Mouse (Mus musculus): Measurements from ENCODE around the gene Cisd2.
A peak's percentile ranks its signal among the peaks of the same experiment; 100 is the strongest.

Cisd2 gene

GRCm38 (mm10) chr3:135423608-135424212, at the start of gene Cisd2:
Cisd2 (minus strand) TSS chr3:135423925.
- no peaks in the 10 kb centered on the region for H3K27me3 ChIP-seq (ENCODE audit: control insufficient read depth, insufficient read depth, low read length, poor library complexity, severe bottlenecking)
- DNase-seq (ENCODE audit: low read depth, low spot score): no peak
- no peaks in the 10 kb centered on the region for H3K36me3 ChIP-seq (ENCODE audit: control insufficient read depth, insufficient read depth, low read length, poor library complexity, severe bottlenecking)

DNA sequence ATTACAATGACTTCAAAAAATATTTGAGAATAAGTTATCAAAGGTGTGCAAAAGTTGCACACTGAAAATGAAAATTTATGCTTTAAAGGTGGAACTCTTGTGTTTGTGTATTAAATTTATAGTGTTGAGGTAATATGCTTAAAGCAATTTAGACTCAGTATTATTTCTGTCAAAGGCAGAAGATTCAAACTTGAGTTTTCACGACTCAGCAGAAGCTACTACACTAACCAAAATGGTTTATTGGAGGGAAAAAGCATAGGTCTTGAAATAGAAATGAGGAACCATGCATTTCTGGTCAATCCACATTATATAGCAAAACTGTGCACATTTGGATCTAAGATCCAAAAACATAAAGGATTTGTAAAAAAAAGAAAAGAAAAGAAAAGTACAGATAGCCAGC, 47.1 kb upstream of the Cisd2 start:
- Histone ChIP-seq H3K27me3 (ENCODE audit: control insufficient read depth, insufficient read depth, low read length, poor library complexity, severe bottlenecking) (no peaks in the 10 kb centered on the region), H3K36me3 (ENCODE audit: control insufficient read depth, insufficient read depth, low read length, poor library complexity, severe bottlenecking) (peaks cover 3% of the 10 kb centered on the region; the same call in 1 of the 2 replicates)
- no peak for DNase-seq (ENCODE audit: low read depth, low spot score)

GRCm38 (mm10) chr3:135469974-135470373, 46.2 kb upstream of the Cisd2 start:
- no peak for DNase-seq (ENCODE audit: low read depth, low spot score)
- H3K27me3 ChIP-seq (ENCODE audit: control insufficient read depth, insufficient read depth, low read length, poor library complexity, severe bottlenecking): no peaks in the 10 kb centered on the region
- peaks cover 3% of the 10 kb centered on the region; the same call in 1 of the 2 replicates for H3K36me3 ChIP-seq (ENCODE audit: control insufficient read depth, insufficient read depth, low read length, poor library complexity, severe bottlenecking)

DNA sequence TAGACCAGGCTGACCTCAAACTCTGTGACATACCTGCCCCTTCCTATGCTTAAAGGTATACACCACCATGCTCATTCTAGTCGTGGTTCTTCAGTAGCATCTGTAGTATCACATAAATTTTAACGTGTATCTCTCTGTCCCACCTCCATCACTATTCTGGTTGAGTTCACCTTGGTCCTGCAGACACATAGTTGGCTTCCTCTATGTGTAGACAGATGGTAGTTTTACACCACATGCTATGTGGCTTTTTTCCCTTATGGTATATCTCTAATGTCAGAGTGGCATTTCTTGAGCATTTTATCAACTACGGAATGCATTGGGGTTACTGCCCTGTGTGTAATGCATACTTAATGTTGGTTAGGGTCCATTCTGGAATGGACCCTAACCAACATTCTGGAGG, 45.4 kb upstream of the Cisd2 start:
- Histone ChIP-seq H3K36me3 (ENCODE audit: control insufficient read depth, insufficient read depth, low read length, poor library complexity, severe bottlenecking) (peaks cover 4% of the 10 kb centered on the region), H3K27me3 (ENCODE audit: control insufficient read depth, insufficient read depth, low read length, poor library complexity, severe bottlenecking) (no peaks in the 10 kb centered on the region)
- DNase-seq (ENCODE audit: low read depth, low spot score): no peak

- H3K36me3 ChIP-seq (ENCODE audit: control insufficient read depth, insufficient read depth, low read length, poor library complexity, severe bottlenecking): peaks cover 4% of the 10 kb centered on the region
- no peak for DNase-seq (ENCODE audit: low read depth, low spot score)
- no peaks in the 10 kb centered on the region for H3K27me3 ChIP-seq (ENCODE audit: control insufficient read depth, insufficient read depth, low read length, poor library complexity, severe bottlenecking)
These were observed 44.7 kb upstream of the Cisd2 start for GRCm38 (mm10) chr3:135468402-135468801.

DNA sequence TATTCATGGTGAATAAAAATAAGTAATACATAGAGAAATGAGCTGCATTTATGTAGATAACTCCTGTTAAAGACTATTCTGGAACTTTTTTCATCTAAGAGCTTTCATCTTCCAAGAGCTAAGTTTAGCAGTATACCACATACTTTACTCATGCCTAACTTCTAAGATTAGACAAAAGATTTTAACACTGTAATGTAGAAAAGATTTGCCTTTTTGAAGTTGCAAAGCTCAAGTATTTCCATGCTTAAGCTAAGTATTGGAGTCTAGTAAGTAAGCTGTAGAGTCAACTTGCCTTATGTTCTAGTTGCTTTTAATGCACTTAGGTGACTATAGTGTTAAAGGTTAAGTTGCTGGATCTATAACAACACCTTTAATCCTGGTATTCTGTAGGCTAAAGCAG, 35.3 kb upstream of the Cisd2 start:
- DNase-seq (ENCODE audit: low read depth, low spot score): no peak
- Histone ChIP-seq H3K27me3 (ENCODE audit: control insufficient read depth, insufficient read depth, low read length, poor library complexity, severe bottlenecking) (no peaks in the 10 kb centered on the region; the same call in 1 of the 2 replicates), H3K36me3 (ENCODE audit: control insufficient read depth, insufficient read depth, low read length, poor library complexity, severe bottlenecking) (peaks cover 21% of the 10 kb centered on the region; the same call in 1 of the 2 replicates)

- no peaks in the 10 kb centered on the region for H3K27me3 ChIP-seq (ENCODE audit: control insufficient read depth, insufficient read depth, low read length, poor library complexity, severe bottlenecking)
- DNase-seq (ENCODE audit: low read depth, low spot score): no peak
- H3K36me3 ChIP-seq (ENCODE audit: control insufficient read depth, insufficient read depth, low read length, poor library complexity, severe bottlenecking): 0 out of 2 replicates have a peak, but pooled peaks cover 3% of the 10 kb centered on the region
These were observed 21.2 kb upstream of the Cisd2 start for GRCm38 (mm10) chr3:135444930-135445329.

DNA sequence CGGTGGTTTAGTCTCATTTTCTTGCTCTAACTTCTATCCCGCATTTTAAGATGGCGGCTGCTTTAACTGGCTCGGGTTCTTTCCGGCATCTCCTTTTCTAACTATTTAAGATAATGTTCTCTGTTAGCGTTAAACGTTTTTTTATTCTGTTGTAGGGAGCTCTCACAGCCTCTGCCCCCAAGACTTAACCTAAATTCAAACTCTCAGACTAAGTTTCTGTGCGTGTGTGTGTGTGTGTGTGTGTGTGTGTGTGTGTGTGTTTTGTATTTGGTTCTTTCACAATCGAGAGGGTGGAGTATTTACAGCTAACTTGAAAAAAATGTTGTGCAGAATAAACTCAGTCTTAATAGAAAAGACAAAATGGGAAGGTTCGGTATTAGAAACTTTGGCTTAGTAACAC, 16.9 kb upstream of the Cisd2 start:
- Histone ChIP-seq H3K36me3 (ENCODE audit: control insufficient read depth, insufficient read depth, low read length, poor library complexity, severe bottlenecking) (peaks cover 5% of the 10 kb centered on the region; the same call in 1 of the 2 replicates), H3K27me3 (ENCODE audit: control insufficient read depth, insufficient read depth, low read length, poor library complexity, severe bottlenecking) (no peaks in the 10 kb centered on the region)
- DNase-seq (ENCODE audit: low read depth, low spot score): no peak

DNA sequence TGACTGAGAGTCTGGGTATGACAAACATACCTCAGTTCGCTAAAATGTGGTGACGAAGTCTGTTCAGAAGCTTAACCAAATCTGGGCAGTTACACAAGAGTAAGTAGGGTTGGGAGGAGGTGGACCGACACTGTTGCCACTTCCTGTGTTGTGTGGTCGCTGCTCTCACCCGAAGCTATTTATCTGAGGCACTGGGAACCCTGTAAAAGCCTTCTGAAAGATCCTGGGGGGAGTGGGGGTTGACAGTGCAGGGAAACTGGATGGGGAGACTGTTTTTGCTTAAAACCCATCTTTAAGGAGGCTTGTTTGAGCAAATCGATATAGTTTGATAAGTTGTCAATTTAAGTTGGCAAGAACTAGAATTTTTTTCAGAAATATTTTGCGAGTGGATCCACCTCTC, 16.5 kb upstream of the Cisd2 start:
- DNase-seq (ENCODE audit: low read depth, low spot score): peak; percentile 82
- H3K27me3 ChIP-seq (ENCODE audit: control insufficient read depth, insufficient read depth, low read length, poor library complexity, severe bottlenecking): no peaks in the 10 kb centered on the region
- H3K36me3 ChIP-seq (ENCODE audit: control insufficient read depth, insufficient read depth, low read length, poor library complexity, severe bottlenecking): peaks cover 5% of the 10 kb centered on the region; the same call in 1 of the 2 replicates

DNA sequence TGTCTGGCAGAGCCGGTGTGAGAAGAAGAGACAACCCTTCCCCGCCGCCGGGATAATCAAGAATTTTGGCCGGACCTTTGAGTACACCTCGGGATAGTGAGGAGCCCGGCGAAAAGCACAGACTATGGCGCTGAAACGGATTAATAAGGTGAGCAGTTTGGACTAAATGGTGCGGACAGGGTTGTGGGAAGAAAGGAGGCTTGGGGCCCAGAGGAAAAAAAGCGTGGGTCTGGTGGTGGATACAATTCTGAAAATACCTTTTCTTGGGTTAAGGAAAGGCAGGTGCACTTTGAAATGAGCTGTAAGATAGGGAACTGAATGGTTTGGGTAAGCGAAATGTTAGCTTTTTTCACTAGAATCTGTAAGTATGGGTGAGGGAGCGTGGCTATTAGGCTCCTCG, 15.9 kb upstream of the Cisd2 start:
- no peak for DNase-seq (ENCODE audit: low read depth, low spot score)
- Histone ChIP-seq H3K36me3 (ENCODE audit: control insufficient read depth, insufficient read depth, low read length, poor library complexity, severe bottlenecking) (peaks cover 5% of the 10 kb centered on the region; the same call in 1 of the 2 replicates), H3K27me3 (ENCODE audit: control insufficient read depth, insufficient read depth, low read length, poor library complexity, severe bottlenecking) (no peaks in the 10 kb centered on the region)

DNA sequence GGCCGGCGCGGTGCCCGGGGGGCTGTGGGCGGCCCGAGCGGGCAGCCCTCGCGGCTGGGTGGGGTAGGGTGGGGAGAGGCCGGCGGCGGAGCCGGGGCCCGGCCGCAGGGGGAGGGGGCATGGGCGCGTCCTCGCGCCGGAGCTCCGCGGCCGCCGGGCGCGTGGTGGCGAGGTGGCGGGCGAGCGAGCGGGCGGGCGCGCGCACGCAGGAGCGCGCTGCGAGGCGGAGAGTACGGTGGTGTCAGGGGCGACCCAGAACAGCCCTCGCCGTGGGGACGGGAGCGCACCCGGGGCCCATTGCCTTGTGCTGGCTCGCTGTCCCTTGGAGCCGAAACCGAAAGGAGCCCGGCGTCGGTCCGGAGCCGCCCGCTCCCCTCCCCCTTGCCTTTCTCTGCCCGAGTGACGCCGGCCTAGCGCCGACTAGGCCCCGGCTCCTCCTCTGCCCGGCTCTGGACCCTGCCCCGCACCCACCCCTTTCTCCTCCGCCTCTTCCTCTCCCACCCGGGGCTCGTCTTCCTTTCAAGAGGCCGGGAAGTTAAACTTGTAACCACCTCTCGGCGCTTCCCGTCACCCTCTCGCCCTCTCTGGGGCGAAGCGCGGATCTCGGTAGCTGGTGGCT, 15.3 kb upstream of the Cisd2 start:
- Histone ChIP-seq H3K36me3 (ENCODE audit: control insufficient read depth, insufficient read depth, low read length, poor library complexity, severe bottlenecking) (peaks cover 5% of the 10 kb centered on the region; the same call in 1 of the 2 replicates), H3K27me3 (ENCODE audit: control insufficient read depth, insufficient read depth, low read length, poor library complexity, severe bottlenecking) (no peaks in the 10 kb centered on the region)
- DNase-seq (ENCODE audit: low read depth, low spot score): peak; percentile 86

DNA sequence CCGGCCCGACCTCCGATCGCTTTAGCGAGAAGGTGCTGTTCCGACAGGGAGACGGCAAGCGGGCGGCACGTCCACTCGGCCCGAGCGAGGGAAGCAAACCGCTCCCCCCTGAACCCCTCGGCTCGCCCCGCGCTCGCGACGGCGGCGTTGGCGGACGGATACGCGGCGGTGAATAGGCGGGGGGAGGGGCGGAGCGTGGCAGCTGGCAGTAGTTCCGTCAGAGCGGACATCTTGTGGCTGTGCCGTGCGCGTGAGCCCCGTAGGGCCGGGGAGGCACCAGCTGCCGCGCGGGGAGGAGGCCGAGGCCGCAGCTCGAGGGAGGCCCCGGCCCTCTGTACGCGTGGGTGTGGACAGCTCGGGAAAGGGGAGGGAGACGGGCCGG, 14.8 kb upstream of the Cisd2 start:
- Histone ChIP-seq H3K27me3 (ENCODE audit: control insufficient read depth, insufficient read depth, low read length, poor library complexity, severe bottlenecking) (no peaks in the 10 kb centered on the region), H3K36me3 (ENCODE audit: control insufficient read depth, insufficient read depth, low read length, poor library complexity, severe bottlenecking) (peaks cover 3% of the 10 kb centered on the region; the same call in 1 of the 2 replicates)
- DNase-seq (ENCODE audit: low read depth, low spot score): peak; percentile 95

DNA sequence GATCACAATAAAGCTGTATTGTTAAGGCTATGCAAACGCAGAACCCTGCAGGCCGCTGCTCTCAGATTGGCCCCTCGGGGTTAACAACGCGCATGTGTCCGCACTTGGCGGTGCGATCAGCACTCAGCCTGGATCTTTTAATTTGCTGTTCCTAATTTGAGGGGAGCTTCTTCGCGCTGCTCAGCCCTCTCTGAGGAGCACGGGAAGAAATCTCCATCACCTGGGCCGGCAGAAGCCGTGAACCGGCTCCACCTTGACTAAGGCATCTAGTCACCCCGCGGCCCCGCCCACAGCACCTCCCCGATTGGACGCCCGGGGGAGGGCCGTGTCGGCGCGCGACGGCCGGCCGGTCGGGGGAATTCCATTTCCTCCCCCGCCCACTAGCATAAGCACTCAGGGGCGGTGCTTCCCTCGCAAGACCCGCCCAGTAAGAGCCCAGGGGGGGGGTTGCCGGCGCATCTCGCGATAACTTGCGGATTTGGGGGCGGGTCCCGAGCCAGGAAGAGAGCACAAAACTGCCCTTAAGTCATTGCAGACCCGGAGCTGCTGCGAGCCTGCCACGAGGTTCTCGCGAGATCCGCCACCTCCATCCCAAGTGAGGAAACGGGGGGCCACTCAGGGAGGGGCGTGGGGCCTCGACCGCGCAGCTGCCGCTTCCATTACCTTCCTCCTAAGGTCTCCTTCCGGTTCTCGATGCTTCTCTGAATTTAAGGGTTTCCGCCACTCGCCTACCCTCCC, 14.2 kb upstream of the Cisd2 start, which contains the start of gene Ube2d3:
Gene Ube2d3 (plus strand): TSS at position 392 of the 738 bp plus-strand sequence.
- no peaks in the 10 kb centered on the region for H3K27me3 ChIP-seq (ENCODE audit: control insufficient read depth, insufficient read depth, low read length, poor library complexity, severe bottlenecking)
- peaks cover 3% of the 10 kb centered on the region; the same call in 1 of the 2 replicates for H3K36me3 ChIP-seq (ENCODE audit: control insufficient read depth, insufficient read depth, low read length, poor library complexity, severe bottlenecking)
- DNase-seq (ENCODE audit: low read depth, low spot score): peak; percentile 100

DNA sequence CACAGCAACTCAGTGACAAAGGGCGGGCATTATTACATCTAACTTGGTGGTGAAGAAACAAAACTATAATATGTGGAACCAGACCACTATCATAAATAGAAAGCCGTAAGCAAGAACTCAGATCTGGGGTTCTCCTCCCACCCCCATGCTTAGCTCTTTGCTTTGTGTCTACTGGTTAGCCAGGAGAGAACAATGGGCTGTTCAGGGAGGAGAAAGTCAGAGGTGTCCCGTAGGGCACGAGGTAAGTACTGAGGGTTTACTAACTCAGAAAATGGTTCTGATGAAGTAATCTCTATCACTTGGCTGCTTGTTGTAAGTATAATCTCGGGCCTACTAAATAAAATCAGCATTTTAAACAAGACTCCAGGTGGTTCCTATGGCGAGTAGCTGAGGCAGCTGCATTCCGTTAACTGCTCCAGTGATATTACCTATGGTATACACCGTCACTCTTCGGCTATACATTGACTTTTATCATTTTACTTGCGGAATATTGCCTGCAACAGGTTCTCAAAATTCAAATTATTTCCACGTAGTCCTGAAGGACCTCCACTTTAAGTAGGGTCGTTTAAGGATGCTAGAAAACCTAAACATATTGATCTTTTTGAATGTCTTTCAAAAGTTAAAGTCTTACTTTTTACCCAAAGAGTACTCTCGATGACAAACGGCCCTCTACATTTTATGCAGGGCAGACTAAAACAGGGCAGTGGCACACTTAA, 13.3 kb upstream of the Cisd2 start:
- no peaks in the 10 kb centered on the region for H3K27me3 ChIP-seq (ENCODE audit: control insufficient read depth, insufficient read depth, low read length, poor library complexity, severe bottlenecking)
- DNase-seq (ENCODE audit: low read depth, low spot score): no peak
- peaks cover 2% of the 10 kb centered on the region; the same call in 1 of the 2 replicates for H3K36me3 ChIP-seq (ENCODE audit: control insufficient read depth, insufficient read depth, low read length, poor library complexity, severe bottlenecking)

Data from splenic B cell, adult 2 months (primary cell).